Mouse (Mus musculus) gastrocnemius, postnatal 14 days (tissue): ENCODE data around the gene Ctla4. TPM values are rescaled to one million over a fixed set of nuclear protein-coding genes. Genes with fewer than 3 reads are reported as not detected.

Experiments used
- DNase-seq: peaks from one replicate; pipeline ENCODE4 v3.0.0; 2021; ENCODE audit warnings: mixed read lengths
- intact Hi-C: fragments of 180-260 bp; cut with DNase I; formaldehyde crosslinking; loops from one replicate; pipeline ENCODE4 v1.15.1; 2025; ENCODE audit warnings: low total_unique reads
- total RNA-seq, 2 experiments: library from RNA; stranded (reverse); gene quantifications; 2 replicates each; pipeline ENCODE4 v1.2.3; 2021

The Ctla4 gene
- total RNA-seq, 2 experiments from 2014 or later, result not detected

DNA sequence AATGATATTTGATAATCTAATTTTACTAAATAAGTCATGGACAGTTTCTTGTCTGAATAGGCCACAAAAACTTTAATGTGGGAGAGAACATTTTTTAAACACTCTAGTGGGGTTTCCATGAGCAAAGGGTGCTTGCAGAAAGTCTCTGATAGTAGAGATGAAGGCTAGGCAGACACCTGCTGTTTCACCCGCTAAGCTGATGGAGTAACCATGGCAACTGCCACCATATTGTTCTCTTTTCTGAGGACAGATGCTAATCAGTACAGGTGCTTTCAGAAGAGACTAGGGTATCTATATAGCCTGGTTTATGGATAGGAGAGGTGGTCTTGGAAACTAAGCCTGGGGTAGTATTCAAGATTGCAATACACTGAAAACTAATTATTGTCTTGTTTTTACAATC, 24.0 kb downstream of the Ctla4 start:
- DNase-seq, result no peak
- intact Hi-C loops, result no loop called here

DNA sequence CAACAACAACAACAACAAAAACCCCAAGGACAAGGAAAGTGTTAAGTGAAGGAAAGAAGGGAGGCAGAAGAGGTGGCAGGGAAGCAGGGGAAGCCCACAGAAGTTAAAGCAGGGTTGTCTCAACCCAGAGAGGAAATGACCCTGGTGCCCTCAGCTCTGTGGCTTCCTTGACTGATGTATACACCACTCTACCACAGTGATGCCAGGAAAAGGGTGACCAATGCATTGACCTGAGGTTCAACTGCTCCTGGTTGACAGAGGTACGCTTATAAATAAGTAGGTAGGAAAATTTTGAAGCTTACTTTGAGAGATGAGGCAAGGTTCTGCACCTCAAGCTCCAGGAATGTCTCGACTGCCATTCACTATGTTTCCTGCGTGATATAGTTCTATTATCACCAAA, 24.8 kb downstream of the Ctla4 start:
- DNase-seq, result no peak
- intact Hi-C loops, result no loop called here

DNA sequence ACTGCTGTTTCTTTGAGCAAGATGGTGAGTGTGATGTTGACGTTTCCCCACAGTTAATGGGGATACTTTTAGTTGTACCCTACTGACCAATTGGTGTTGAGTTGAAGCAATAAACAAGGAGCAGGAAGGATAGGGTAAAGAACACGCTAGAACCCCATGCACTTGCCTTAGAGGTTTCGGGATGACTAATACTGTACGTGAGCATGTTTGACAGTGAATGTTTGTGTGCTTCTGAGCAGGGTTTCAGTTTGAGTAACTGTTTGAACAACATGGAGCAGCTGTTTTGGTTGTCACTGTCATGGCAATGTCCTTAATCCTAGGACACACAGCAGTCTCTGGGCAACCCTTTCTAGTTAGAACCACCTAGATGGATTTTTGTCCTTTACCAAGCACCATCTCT, 26.5 kb downstream of the Ctla4 start:
- intact Hi-C loops, result no loop called here
- DNase-seq, result no peak

DNA sequence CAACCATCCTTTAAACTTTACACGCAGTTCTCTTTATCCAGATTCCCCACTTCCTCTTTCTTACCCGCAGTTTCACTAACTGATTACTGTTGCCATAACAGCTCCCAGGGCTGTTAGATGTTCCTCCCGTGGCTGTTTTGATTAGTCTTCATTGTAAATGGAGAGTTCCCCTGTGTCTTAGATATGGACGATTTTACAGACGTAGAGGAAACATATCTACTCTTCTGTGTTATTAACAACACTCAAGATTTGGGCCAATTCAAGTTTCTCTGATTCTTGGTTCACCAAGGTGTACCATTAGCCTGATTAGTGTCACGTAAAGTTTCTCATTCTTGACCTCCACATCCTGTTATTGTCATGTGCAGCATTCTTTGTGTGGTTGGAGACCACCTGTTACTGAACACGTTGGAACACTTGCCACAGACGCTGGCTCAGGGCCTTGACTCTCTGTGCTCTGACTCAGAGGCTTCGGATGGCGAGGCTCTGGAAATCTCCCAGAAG, 29.5 kb downstream of the Ctla4 start:
- intact Hi-C loops, result no loop called here
- peak; percentile 22 for DNase-seq

DNA sequence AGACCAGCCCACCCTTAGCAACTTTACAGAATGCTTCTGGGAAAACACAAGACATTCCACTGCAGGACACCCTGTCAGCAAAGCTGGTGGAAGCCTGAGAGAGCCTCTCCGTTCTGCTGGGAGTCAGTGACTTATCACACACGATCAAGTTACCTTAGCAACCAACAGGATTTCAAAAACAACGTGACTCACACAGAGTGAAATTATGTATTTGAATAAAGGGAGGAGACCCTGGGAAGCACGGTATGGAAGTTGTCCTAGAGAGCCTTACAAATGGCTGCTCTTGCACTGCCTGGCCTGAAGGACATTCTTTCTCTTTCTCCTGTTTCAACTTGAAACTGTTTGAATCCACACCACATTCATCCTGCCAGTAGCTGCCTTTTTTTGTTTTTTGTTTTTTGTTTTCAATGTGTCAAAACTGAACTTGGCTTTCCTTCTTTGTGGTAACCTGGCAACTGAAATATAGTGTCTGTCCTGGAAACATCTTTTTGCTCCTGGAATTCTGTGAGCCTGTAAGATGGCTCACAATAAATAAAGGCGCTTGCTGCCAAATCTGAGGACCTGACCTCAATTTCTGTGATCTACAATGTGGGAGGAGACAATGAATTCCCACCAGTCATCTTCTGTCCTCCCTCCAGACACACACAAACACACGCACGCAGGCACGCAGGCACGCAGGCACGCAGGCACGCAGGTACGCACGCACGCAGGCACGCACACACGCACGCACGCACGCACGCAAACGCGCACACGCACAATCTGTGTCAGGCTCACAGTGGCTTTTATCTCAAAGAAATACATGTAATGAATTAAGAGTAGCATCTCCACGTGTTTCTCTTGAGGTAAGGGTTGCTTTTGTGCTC, 33.9 kb downstream of the Ctla4 start:
- intact Hi-C loops, result no loop called here
- DNase-seq, result no peak

DNA sequence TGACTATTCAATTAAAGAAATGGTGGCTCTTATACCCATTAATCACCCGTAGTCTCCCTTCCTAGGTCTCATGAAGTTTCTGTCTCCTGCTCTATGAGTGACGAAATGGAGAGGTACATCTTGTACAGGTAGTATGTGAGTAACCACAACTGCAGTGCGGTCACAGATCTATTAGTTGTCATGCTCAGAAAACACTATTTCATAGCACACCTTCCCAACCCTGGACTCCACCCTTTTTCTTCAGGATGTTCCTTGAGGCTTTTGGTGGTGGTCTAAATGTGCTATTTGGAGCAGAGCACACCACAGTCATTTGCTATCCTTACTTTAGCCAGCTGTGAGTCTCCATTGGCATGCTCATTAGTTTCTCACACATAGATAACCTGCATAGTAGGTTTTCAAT, 42.2 kb downstream of the Ctla4 start:
- intact Hi-C loops, result no loop called here

DNA sequence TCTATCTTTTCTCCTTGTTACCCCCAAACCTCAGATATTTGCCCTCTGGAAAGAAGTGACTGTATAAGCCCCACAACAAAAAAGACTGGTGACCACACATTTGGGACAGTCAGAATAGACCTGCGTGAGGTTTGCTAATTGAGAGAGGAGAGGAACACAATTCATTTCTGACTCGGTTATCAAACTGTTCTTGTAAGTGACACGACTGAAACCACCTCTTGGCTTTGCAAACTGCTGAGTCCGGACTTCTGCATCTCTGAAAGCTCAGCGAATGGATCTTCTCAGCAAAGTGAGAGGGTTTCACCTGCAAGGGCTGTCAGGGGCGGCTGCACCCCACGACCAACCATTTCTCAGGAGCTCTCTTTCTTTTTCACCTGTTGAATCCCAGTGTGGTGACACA, 43.6 kb downstream of the Ctla4 start:
- intact Hi-C loops, result no loop called here
- DNase-seq, result no peak

More for the DNA sequence above, 42.2 kb downstream of the Ctla4 start:
- DNase-seq, result no peak

DNA sequence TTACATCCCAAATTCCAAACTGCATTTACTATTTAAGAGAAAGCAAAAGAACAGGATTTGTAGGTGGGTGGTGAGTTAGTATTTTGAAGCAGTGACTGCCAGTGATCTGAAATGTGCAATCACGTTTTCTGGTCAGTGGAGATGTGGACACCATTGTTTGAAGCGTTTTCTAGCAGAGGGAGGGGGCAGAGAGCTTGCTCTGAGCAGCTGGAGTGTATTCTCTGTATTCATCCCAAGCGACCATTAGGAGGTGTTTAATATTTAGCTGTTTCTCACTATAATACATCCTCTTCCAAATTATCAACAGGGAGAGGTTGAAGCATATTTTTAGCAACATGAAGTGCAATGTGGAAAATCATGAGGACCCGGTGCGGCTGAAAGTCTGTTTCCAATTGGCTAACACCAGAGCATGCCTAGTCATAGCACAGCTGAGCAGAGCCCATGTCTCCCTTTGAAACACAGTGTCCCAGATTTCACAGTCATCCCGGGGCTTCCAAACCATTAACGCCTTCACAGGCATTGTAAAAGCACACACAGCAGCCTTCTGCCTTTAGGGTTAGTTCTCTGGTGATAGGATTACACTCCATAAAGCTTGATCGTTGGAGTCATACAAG, 49.3 kb downstream of the Ctla4 start:
- DNase-seq, result peak; percentile 24
- intact Hi-C loops, result no loop called here

DNA sequence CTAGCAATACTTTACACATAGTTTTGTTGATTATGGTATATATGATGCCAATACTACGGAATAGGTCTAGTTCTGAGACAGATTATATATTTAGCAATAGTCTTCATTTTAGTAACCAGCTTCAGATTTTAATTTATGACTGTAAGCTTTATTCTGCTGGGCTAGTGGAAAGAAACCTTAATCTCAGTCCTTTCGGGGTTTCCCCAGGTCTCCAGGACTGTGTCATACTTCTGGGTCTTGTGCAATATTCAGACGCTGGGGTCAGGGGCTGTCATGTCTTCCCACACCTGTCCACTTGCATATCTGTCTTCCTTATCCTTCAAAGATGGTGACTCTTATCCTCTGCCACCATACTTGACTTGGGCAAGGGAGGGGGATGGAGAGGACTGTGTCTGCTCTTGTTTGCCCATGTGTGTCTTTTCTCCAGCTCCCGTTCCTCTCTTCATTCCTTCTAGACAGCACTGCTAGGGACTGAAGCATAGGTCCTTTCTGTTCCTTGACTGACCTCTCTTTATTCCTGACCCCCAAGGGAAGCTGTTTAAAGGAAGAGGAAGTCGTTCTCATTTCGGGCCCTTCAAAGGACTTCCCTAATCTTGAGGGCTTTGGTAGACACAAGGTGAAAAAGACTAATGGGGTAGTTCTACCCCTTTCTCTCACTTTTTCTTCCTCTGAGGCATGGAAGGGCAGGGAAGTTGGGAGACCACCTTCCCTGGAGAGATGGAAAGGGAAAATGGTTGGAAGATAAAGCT, 50.3 kb downstream of the Ctla4 start:
- DNase-seq, result no peak
- intact Hi-C loops, result no loop called here

DNA sequence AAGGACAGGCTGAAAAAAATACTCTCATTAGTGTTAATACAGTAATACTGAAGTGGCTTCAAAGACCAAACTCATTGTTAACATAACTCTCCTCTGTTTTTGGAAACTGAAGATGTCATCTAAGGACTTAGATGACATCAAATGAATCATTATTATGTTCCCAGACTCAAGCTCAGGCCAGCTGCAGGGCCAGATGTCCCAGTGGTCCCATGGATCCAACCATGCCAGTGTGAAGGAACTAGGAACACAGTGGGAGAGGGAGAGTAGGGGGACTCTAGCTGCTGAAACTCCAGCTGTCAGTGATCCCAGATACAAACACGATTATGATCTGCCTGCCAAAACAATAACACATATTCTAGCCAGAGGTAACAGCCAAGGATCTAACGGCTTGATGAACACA, 51.5 kb downstream of the Ctla4 start:
- intact Hi-C loops, result no loop called here
- DNase-seq, result peak; percentile 46

DNA sequence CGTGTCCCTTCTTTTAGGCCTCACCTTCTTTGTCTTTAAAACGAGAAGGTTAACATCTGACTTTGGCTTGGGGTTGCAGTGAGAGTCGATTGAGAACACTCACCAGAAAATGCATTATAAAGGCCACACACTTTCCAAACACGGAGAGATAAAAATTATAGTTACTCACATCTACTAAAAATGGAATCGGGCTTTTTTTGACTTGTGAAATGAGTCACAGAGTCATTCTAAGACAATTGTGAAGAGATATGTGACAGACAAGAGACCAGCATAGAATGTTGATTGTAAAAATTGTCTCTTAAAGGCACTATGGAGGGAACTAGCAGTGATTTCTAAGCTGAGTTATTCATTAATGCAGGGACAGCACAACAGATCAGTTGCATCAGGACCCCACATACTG, 52.2 kb downstream of the Ctla4 start:
- intact Hi-C loops, result no loop called here
- DNase-seq, result no peak

DNA sequence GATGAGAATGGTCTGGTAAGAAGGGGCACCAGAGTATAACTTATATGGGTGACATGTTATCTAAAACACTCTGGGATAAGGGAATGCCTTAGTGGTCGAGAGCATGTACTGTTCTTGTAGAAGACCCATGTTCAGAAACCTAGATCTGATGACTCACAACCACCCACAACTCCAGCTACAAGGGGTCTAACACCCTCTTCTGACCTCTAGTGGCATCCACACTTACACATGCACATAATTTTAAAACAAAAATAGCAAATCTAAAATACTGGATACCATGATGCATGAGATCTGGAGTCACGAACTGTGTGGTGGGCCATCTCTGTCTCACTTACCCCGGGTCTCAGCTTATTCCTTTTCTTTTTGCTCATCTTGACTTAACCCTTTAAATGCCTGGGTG, 53.2 kb downstream of the Ctla4 start:
- intact Hi-C loops, result no loop called here
- no peak for DNase-seq

DNA sequence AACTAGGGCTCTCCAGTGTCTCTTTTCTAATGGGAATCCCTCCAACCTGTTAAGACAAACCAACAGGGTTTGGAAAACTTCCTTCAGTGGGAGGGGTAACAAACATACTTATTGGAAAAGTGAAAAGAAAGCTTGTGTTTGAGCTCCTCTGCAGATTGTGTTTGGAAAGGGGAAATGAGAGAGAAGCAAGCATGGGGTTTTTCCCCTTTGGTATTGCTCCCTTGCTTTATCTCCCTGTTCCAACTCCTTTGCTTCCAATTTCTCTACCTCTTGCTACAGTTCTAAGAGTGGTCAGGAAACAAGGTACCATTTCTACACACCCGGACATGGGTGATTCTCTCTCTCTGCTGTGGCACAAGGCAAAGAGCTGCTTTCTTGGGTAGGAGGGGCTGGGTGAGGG, 53.8 kb downstream of the Ctla4 start:
- no peak for DNase-seq
- intact Hi-C loops, result no loop called here

DNA sequence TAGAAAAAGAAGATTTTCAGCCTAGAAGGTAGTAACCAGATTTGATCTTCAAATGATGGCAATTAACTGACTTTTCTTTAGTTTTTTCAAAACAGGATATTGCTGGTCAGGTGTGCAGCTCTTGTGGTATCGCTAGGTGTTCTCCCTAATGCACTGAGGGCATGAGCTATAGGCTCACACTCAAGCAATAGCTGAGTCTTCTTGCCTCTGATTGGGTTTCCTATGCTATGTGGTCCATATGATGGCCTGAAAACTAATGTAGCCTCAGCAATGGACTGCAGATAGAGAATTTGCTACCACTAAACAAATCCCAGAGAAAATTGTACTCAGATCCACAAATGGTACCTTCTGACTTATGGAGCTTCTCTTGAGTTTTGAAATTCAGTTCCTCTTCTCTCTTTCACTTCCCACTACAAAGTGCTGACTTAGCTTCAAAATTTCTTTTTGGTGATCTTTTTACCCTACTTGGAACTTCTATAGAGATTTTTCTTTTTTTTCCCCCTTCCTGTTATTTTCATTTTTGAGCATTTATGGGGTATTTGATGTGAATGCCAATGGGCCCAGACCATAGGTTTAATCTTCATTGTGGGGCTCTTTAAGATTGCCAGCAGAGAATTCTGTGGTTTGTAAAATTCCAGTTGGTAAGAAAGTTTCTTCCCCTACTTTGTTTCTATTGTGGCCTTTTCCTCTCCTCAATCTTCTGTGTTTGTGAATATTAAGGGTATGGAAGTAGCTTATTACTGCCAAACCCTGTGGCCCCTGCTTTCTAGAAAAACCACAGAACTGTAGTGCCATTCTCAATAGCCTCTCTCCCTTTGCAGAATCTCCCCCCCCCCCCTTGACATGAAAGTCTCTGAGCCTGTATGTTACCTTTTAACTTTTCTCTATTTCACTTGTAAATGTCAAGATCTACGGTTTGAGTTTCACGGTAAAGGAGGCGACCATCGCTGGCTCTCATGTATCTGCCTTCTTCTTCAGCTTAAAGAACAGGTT, 54.6 kb downstream of the Ctla4 start:
- no peak for DNase-seq
- intact Hi-C loops, result no loop called here

DNA sequence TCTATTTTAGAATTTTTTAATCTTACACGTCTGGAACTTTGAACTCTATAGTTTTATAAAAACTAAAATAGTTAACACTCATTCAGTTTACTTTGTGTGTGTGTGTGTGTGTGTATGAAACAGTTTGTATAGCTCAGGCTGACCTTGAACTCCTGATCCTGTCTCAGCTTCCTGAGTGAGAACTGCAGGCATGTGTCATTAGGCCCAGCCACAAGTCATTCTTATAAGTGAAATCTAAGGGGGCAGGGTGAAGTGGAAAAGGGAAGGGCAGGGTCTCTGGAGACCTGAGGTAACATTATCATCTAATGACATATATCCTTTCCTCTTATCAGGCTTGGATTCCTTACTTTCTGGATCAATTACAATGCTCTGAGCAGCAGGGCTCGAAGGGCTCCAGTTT, 56.1 kb downstream of the Ctla4 start:
- no peak for DNase-seq
- intact Hi-C loops, result no loop called here

DNA sequence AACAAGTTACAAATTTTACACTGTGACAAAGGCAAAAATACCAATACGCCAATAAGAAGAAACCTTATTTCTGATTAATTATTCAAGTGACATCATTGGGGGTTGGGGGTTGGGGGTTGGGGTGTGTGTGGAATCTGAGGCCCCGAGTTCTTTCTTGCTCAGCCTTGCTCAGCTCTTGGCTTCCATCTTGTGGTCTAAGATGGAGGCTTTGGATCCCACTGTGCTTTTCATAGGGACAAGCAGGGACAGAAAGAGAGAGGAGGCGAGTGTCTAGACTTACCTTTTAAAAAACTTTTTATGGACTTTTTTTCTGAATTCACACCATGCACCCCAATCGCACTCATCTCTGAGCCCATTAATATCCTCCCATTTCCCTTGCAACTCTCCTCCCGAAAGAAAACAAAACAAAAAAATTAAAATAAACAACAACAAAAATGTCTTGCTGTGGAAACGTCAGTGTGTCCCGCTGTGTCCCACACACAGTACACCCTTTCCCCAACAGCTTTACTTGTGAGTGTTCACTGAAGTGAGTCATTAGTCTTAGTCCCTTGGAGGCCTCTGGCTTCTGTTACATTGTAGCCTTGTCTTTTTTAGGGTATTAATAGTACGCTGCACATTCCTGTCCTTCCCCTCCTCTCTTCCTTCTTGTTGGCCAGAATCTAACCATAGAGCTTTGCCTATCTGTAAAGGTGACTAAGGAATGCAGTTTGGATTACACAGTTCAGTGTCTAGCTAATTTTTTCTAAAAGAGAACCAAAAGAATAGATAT, 59.0 kb downstream of the Ctla4 start:
- no peak for DNase-seq
- intact Hi-C loops, result no loop called here

DNA sequence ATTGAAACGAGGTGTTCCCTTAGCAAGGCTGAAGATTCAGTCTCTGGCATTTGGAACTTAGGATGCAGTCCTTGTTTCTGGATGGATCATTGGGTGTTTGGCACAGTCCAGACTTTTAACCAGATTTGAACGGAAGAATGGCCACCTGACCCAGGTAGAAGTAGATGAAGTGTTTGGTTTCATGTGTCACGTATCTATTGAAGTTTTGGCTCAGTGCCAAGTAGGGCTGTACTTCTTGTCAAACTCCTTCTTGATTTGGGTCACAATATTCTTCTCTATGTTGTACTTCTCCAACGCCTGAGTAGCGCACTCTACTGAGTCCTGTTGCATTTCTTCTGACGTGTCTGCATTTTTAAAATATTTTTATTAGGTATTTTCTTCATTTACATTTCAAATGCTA, 61.3 kb downstream of the Ctla4 start:
- intact Hi-C loops, result no loop called here

DNA sequence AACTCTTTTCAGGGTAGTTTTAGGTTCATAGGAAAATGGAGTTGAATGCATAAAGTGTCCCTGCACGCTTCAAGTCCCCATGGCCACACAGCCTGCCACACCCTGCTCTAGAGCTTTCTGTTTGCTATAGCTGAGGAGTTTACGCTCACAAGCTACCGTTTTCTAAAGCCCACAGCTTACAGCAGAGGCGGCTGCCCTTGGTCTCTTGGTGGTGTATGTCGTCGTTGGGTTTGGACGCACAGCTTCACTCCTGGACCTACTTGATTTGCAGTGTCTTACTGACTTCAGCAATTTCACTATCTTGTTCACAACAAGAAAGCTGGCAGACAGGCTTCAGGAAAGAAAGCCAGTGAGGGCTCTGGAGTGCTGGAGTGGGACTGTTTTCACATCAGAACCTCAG, 66.2 kb downstream of the Ctla4 start:
- no peak for DNase-seq
- intact Hi-C loops, result loop anchor here (5.0 kb wide), 1 partner anchor 66 kb away; the partner anchor contains the start of gene Ctla4

More for the DNA sequence above, 61.3 kb downstream of the Ctla4 start:
- DNase-seq, result no peak
